Mouse (Mus musculus) spleen, embryonic (tissue): ENCODE data around the gene Aqp1.

Experiments used
- CTCF ChIA-PET: fragments of 350-600 bp; sonication (Branson Sonifier 250); formaldehyde crosslinking; loops from one replicate; lab custom pipeline; 2022; lab: Charles Lee

The Aqp1 gene

GRCm38 (mm10) chr6:55335989-55336514 lies at the start of gene Aqp1:
Aqp1 (plus strand) TSS chr6:55336432.
- CTCF ChIA-PET: no interaction called here

DNA sequence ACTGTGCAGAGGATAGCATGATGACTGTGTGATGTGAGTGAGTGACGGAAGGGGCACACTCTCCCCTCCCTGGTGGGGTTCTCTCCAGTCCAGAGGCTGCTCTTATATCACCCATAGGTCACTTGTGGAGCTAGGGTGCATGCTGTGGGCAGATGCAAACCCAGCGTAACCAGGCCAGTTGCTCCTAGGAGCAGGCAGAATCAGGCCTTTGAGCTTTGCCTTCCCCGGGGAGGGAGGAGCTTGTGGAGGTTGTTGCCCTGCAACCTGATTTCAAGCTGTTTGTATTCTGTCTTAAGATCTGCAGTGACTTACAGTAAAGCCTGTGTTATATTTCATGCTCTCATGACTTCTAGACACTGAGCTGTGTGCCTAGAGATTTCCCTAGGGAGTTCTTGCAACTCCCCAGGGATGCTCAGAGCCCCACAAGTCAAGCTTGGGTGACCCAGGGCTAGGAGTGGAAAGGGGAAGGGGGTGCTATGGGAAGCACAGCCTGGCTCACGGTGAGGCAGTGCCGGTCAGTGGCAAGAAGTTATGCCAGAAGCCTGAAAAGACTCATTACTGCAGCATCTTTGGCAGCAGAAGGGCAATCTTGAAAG lies 48.1 kb upstream of the Aqp1 start:
- CTCF ChIA-PET: no interaction called here

DNA sequence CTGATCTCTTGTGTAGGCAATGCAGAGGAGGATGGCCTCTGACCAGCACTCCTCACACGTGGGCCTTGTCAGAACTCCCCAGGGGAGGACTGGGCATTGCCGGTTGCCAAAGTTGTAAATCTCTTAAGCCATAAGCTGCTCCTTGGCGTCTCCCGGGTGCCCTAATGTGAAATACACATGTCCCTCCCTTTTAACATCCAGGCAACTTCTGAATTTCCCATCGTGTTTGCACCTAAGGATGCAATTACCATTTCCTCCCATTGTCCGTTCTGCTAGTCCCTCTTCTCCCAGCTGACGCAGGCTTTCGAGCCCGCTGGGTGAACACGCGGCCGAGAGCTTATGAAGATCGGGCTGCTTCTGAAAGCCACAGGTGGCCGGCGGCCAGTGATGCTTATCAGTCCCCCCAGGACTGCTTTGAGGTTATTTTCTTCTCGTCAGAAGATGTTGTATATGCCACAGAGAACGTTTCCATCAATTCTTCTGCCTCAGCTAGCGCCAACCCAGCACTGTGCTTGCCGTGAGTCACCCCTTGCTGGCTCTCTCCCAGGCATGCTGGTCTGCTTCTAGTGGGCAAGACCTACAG lies 41.6 kb upstream of the Aqp1 start:
- CTCF ChIA-PET: no interaction called here

DNA sequence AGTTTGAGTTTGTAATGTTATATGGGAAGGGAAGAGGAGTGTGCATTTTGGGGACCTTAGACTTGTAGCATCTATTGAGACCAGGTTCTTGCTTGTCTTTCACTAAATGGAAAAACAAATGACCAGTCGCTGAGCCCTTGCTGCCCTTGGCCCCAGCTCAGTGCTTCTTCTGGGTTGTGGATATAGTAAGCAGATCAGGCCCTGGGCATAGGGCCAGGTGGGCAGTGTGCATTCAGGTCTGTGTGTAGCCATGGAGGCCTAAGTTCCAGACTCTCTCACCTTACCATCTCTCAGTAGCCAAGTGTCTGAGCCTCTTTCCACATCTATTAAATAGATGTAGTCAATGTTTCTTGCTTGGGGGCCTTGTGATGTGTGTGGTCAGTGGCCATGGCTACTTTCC lies 40.9 kb upstream of the Aqp1 start:
- CTCF ChIA-PET: no interaction called here

DNA sequence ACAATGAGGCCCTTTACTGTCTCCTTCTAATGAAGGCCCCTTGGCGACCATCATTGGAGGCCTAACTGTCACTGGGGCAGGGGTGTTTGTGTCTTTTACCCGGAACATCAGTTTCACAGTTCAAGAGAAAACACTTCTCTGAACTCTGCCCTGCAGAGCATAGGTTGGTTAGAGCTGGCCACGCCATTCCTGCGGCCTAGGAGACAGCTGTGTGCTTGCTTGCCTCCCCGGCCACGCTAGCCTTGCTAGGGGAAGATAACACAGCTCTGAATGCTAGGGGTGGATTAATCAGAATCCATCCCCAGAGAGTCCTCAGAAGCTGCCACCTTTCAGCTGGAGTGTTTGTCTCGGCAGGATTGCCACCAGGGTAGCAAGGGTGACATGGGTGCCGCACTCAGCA lies 36.8 kb upstream of the Aqp1 start:
- CTCF ChIA-PET: no interaction called here

- CTCF ChIA-PET: no interaction called here
Observed at GRCm38 (mm10) chr6:55299917-55300316, 36.3 kb upstream of the Aqp1 start.

- CTCF ChIA-PET: interaction anchor here (0.6 kb wide), 1 partner anchor 43 kb away, joined by 3 read pairs; no protein-coding TSS in a partner anchor
Observed at GRCm38 (mm10) chr6:55300704-55301103, 35.5 kb upstream of the Aqp1 start.

DNA sequence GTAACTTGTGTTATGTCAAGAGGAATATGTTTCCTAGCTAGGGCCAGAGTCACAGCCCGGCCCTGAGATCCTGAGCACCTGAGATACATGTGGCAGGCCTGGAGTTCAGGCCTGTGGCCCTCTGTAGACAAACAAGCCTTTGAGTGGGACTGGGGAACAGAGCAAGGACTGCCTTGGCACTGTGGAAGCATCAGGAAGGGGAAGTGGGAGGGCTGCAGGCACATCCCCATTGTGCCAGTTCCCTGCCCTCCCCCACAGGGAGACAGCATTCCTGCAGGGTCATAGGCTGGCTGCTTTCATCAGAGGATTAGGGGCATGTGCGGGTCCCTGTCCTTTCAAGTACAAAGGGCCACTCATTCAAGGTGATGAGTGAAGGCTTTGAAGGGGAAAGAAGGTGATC lies 26.1 kb upstream of the Aqp1 start:
- CTCF ChIA-PET: no interaction called here

- CTCF ChIA-PET: no interaction called here
Observed at GRCm38 (mm10) chr6:55311962-55312361, 24.3 kb upstream of the Aqp1 start.

- CTCF ChIA-PET: no interaction called here
Observed at GRCm38 (mm10) chr6:55313893-55314292, 22.3 kb upstream of the Aqp1 start.

- CTCF ChIA-PET: no interaction called here
Observed at GRCm38 (mm10) chr6:55314628-55315027, 21.6 kb upstream of the Aqp1 start.

DNA sequence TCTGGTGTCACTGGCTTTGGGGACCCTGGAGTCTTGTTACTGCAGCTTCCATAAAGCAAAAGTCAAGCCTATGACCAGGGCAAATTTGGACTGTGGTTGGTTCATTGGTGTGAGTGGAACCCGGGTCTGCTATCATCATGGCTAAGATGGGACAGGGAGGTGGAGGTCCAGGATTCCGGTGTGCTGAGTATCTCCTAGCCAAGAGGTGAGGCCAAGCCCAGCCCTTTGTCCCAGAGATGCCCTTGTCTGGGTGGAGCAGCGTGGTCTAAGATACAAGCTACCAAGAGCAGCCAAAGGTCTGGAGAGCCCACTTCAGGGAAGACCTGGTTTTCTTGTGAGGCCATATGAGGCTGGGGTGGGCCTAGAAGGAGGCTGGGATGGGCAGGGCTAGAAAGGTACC lies 17.6 kb upstream of the Aqp1 start:
- CTCF ChIA-PET: no interaction called here

GRCm38 (mm10) chr6:55319585-55320551 lies 16.4 kb upstream of the Aqp1 start:
- CTCF ChIA-PET: no interaction called here

DNA sequence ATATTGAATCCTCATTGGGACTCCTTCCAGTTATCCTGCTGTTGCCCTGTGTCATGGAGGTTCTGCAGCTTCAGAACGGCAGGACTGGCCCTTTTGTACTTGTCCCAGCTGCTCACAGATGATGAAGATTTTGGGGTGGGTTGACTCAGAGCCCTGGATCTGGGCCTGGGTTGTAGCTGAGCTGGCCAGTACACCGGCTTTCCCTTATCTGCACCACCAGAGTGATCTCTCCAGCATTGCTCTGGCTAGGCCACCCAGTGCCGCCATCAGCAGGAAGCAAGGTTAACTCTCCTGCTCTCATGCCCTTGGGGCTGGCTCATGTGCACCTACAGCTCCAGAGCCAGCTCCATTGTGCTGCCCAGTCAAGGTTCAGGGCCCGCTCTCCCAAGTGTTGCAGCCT lies 15.3 kb upstream of the Aqp1 start:
- CTCF ChIA-PET: no interaction called here

- CTCF ChIA-PET: no interaction called here
Observed at GRCm38 (mm10) chr6:55321518-55321917, 14.7 kb upstream of the Aqp1 start.

GRCm38 (mm10) chr6:55322980-55323379 lies 13.3 kb upstream of the Aqp1 start:
- CTCF ChIA-PET: no interaction called here

DNA sequence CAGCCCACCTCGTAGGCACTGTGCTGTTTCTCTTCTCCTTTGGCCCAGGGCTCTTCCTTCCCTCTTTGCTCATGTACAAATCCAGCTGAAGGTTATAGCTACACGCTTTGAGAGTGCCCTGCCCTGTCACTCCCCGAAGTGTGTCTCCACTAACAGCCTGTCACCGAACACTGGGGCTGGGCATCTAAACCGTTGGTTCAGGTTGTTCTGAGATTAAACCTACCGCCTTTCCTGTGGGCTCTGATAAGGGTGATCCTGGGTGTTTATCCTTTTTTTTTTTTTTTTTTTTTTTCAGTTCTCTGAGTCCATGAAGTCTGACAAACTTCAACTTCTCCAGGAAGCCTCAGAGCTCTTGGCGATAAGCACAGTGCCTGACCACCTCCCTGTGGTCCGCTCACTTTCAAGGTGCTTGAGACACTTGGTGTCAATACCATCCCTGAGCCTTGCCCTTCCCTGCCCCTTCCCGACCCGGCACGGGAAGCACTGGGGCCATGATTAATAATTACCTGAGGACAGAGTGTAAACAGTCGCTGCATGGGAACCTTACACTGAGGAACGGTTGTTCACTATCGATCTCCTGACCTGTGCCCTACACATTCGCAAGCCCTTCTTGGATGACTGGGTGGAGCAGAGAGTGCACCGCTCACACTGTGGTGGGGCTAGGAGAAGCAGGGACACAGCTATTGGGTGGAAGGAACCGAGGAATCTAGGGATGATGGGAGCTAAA lies 12.2 kb upstream of the Aqp1 start:
- CTCF ChIA-PET: no interaction called here

GRCm38 (mm10) chr6:55324785-55325184 lies 11.4 kb upstream of the Aqp1 start:
- CTCF ChIA-PET: no interaction called here

DNA sequence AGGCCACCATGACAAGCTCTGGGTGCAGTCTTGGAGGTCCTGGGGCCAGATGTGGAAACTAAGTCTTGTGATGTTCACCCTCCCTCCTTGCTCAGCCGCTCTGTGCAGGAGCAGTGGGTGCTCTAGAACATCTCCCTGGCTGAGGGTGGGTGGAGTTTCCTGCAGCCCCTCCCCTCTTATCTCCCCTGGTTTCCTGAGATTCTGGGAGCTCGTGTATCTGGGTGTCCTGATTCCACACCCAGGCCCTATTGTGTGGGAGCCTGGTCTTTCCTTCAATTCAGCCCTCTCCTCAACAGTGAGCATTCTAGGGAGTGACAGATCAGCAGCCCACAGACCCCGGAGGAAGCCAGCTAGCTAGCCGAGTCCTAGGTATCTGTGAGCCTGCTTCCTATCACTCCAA lies 9.9 kb upstream of the Aqp1 start:
- CTCF ChIA-PET: no interaction called here

DNA sequence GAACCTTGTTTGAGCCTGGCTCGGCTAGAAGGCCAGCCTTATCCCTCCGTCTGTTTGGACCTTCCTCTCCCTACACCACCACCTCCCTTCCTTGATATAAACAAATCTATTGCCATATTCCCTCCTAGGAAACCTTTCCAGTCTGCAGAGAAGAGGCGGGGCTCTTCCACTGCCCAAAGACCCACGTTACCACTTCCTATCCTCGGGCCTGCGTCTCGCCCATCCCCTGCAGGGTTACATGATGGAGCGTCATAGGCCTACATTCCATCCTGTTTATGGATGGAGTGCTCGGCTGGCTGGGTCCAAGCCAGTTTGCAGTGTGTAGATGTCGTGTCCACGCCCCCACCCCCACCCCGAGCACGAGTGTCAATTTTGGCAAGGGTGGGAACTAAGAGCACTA lies 8.9 kb upstream of the Aqp1 start:
- CTCF ChIA-PET: no interaction called here

- CTCF ChIA-PET: no interaction called here
Observed at GRCm38 (mm10) chr6:55328179-55328578, 8.1 kb upstream of the Aqp1 start.

GRCm38 (mm10) chr6:55331315-55331714 lies 4.9 kb upstream of the Aqp1 start:
- CTCF ChIA-PET: no interaction called here
